Mouse (Mus musculus): ENCODE measurements around the gene Adal. TPM values are rescaled to one million over a fixed set of nuclear protein-coding genes. Genes with fewer than 3 reads are reported as not detected.

Gene Adal
- polyA plus RNA-seq, 1 experiment from 2014 or later = 7.3 TPM

GRCm38 (mm10) chr2:121170481-121170971 lies 30.3 kb downstream of the Adal start, which contains the start of gene Tubgcp4:
Gene Tubgcp4, plus strand, starts transcription at chr2:121170654.
- H3K27me3 ChIP-seq (ENCODE audit: insufficient read depth, low read length) = no peaks in the 10 kb centered on the region
- DNase-seq = no peak
- peak within 1 kb of the TSS; percentile 97 for H3K4me3 ChIP-seq (ENCODE audit: low read depth, low read length)
- TF ChIP-seq CTCF (IDR thresholded peaks at IDR 0.05; ENCODE audit: low read depth) = no peak
- no peak for TF ChIP-seq EP300 (IDR thresholded peaks at IDR 0.05; ENCODE audit: low read depth)
- H3K4me1 ChIP-seq (ENCODE audit: insufficient read depth) = peaks cover 15% of the 10 kb centered on the region
- peaks cover 27% of the 10 kb centered on the region for H3K36me3 ChIP-seq (replicated peaks; ENCODE audit: insufficient read depth, low read length)
- WGBS (ENCODE audit: insufficient replicate concordance) = under 1% methylated on average over 38 of the region's 38 CpGs
- H3K27ac ChIP-seq (ENCODE audit: low read depth) = peak within 1 kb of the TSS; percentile 89
- H3K9me3 ChIP-seq (ENCODE audit: low read length) = no peaks in the 10 kb centered on the region
- H3K4me2 ChIP-seq (ENCODE audit: low read depth, low read length) = peak within 1 kb of the TSS; percentile 88
- peak; percentile 39 for ATAC-seq
- peak within 1 kb of the TSS; percentile 92 for H3K9ac ChIP-seq (replicated peaks)

DNA sequence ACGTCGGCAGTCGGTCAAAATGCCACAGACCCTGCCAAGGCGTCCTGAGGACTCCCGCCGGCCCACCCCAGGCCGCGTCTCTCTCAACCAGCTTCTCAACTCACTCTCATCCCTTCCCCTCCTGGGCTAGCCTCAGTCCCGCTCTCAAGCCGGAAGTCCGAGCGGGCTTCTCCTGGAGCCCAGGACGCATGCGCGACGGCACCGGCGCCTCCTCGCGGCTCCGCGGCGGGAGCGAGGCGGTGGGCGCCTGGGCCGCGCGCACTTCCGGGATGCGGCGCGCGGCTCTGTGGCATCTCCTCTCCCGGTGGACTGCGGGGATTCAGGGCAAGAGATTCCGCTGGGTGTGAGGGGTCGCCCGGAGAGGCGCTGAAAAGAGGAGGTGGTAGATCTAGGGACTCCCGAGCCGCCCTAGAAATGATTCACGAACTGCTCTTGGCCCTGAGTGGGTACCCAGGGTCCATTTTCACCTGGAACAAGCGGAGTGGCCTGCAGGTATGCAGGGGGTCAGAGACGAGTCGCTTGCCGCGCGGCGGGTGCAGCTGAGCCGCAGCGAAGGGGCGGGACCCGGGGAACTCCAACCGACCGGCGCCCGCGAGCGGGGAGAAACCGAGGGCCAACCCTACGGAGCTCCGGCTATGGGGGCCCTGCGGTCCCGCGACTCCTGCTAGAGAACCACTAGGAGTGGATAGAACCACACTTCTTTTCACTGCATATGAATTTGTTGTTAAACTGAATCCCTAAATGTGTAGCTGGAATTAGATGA lies 30.9 kb downstream of the Adal start, which contains the start of gene Zscan29:
Gene Zscan29, minus strand, starts transcription at position 146 of the 763 bp plus-strand sequence.
- peak within 1 kb of the TSS; percentile 92 for H3K9ac ChIP-seq (replicated peaks)
- H3K36me3 ChIP-seq (replicated peaks; ENCODE audit: insufficient read depth, low read length) = peaks cover 27% of the 10 kb centered on the region
- DNase-seq = peak; percentile 94
- 1% methylated on average over 59 of the region's 66 CpGs for WGBS (ENCODE audit: insufficient replicate concordance)
- H3K9me3 ChIP-seq (ENCODE audit: low read length) = no peaks in the 10 kb centered on the region
- peak within 1 kb of the TSS; percentile 97 for H3K4me3 ChIP-seq (ENCODE audit: low read depth, low read length)
- no peaks in the 10 kb centered on the region for H3K27me3 ChIP-seq (ENCODE audit: insufficient read depth, low read length)
- H3K4me2 ChIP-seq (ENCODE audit: low read depth, low read length) = peak within 1 kb of the TSS; percentile 88
- ATAC-seq = peak; percentile 98
- H3K4me1 ChIP-seq (ENCODE audit: insufficient read depth) = peaks cover 15% of the 10 kb centered on the region
- peak within 1 kb of the TSS; percentile 89 for H3K27ac ChIP-seq (ENCODE audit: low read depth)
- TF ChIP-seq CTCF (IDR thresholded peaks at IDR 0.05; ENCODE audit: low read depth) (peak; percentile 42), EP300 (IDR thresholded peaks at IDR 0.05; ENCODE audit: low read depth) (no peak)

- no peak overlapping the region for H3K4me2 ChIP-seq (ENCODE audit: low read depth, low read length)
- H3K9ac ChIP-seq (replicated peaks) = no peak overlapping the region
- H3K27ac ChIP-seq (ENCODE audit: low read depth) = no peak overlapping the region
- DNase-seq (no peak), ATAC-seq (no peak)
- H3K4me1 ChIP-seq (ENCODE audit: insufficient read depth) = no peaks in the 10 kb centered on the region
- no peaks in the 10 kb centered on the region for H3K9me3 ChIP-seq (ENCODE audit: low read length)
- WGBS (ENCODE audit: insufficient replicate concordance) = 85% methylated on average over 3 of the region's 3 CpGs
- peaks cover 50% of the 10 kb centered on the region for H3K36me3 ChIP-seq (replicated peaks; ENCODE audit: insufficient read depth, low read length)
- no peaks in the 10 kb centered on the region for H3K27me3 ChIP-seq (ENCODE audit: insufficient read depth, low read length)
- no peak overlapping the region for H3K4me3 ChIP-seq (ENCODE audit: low read depth, low read length)
- TF ChIP-seq EP300 (IDR thresholded peaks at IDR 0.05; ENCODE audit: low read depth) (no peak), CTCF (IDR thresholded peaks at IDR 0.05; ENCODE audit: low read depth) (peak; percentile 53)
These were observed 38.7 kb downstream of the Adal start for GRCm38 (mm10) chr2:121178828-121179479.

DNA sequence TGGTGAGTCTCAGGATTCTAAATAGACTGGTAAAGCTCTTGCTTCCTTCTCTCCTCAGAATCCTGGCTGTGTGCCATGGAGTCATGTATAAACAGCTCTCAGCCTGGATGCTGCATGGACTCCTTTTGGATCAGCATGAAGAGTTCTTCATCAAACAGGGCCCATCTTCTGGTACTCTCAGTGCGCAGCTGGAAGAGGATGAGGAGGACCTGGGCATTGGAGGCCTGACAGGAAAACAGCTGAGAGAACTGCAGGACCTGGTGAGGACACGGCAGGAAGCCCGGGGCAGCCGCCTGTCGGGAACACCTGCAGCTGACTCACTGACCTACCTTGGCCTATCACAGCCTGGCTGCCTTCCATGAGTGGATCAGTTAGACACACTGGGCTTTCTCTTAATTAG lies 43.2 kb downstream of the Adal start:
- Histone ChIP-seq H3K36me3 (replicated peaks; ENCODE audit: insufficient read depth, low read length) (peaks cover 39% of the 10 kb centered on the region), H3K9ac (replicated peaks) (no peak overlapping the region), H3K27ac (ENCODE audit: low read depth) (no peak overlapping the region), H3K9me3 (ENCODE audit: low read length) (no peaks in the 10 kb centered on the region), H3K4me1 (ENCODE audit: insufficient read depth) (no peaks in the 10 kb centered on the region), H3K4me2 (ENCODE audit: low read depth, low read length) (no peak overlapping the region), H3K4me3 (ENCODE audit: low read depth, low read length) (no peak overlapping the region), H3K27me3 (ENCODE audit: insufficient read depth, low read length) (no peaks in the 10 kb centered on the region)
- DNase-seq (no peak), ATAC-seq (no peak)
- 95% methylated on average over 5 of the region's 5 CpGs for whole genome bisulfite sequencing (ENCODE audit: insufficient replicate concordance)
- TF ChIP-seq CTCF (IDR thresholded peaks at IDR 0.05; ENCODE audit: low read depth) (no peak), EP300 (IDR thresholded peaks at IDR 0.05; ENCODE audit: low read depth) (no peak)

- 93% methylated on average over 7 of the region's 7 CpGs for WGBS (ENCODE audit: insufficient replicate concordance)
These were observed 43.9 kb downstream of the Adal start for GRCm38 (mm10) chr2:121184142-121184541.

GRCm38 (mm10) chr2:121188530-121188929 lies 48.3 kb downstream of the Adal start:
- H3K9me3 ChIP-seq (ENCODE audit: low read length) = no peaks in the 10 kb centered on the region
- no peaks in the 10 kb centered on the region for H3K27me3 ChIP-seq (ENCODE audit: insufficient read depth, low read length)
- no peak overlapping the region for H3K9ac ChIP-seq (replicated peaks)
- peaks cover 69% of the 10 kb centered on the region for H3K36me3 ChIP-seq (replicated peaks; ENCODE audit: insufficient read depth, low read length)
- DNase-seq = no peak
- TF ChIP-seq EP300 (IDR thresholded peaks at IDR 0.05; ENCODE audit: low read depth) (no peak), CTCF (IDR thresholded peaks at IDR 0.05; ENCODE audit: low read depth) (peak; percentile 49)
- no peak overlapping the region for H3K4me3 ChIP-seq (ENCODE audit: low read depth, low read length)
- 65% methylated on average over 1 of the region's 1 CpGs for WGBS (ENCODE audit: insufficient replicate concordance)
- no peak overlapping the region for H3K27ac ChIP-seq (ENCODE audit: low read depth)
- no peaks in the 10 kb centered on the region for H3K4me1 ChIP-seq (ENCODE audit: insufficient read depth)
- ATAC-seq = no peak
- no peak overlapping the region for H3K4me2 ChIP-seq (ENCODE audit: low read depth, low read length)

More at GRCm38 (mm10) chr2:121184142-121184541, 43.9 kb downstream of the Adal start:
- no peak overlapping the region for H3K9ac ChIP-seq (replicated peaks)
- H3K4me2 ChIP-seq (ENCODE audit: low read depth, low read length) = no peak overlapping the region
- TF ChIP-seq CTCF (IDR thresholded peaks at IDR 0.05; ENCODE audit: low read depth) (no peak), EP300 (IDR thresholded peaks at IDR 0.05; ENCODE audit: low read depth) (no peak)
- H3K27me3 ChIP-seq (ENCODE audit: insufficient read depth, low read length) = no peaks in the 10 kb centered on the region
- no peak overlapping the region for H3K27ac ChIP-seq (ENCODE audit: low read depth)
- no peaks in the 10 kb centered on the region for H3K4me1 ChIP-seq (ENCODE audit: insufficient read depth)
- H3K36me3 ChIP-seq (replicated peaks; ENCODE audit: insufficient read depth, low read length) = peaks cover 44% of the 10 kb centered on the region
- DNase-seq (no peak), ATAC-seq (no peak)
- H3K4me3 ChIP-seq (ENCODE audit: low read depth, low read length) = no peak overlapping the region
- no peaks in the 10 kb centered on the region for H3K9me3 ChIP-seq (ENCODE audit: low read length)

All from liver, postnatal 0 days (tissue).